Mouse (Mus musculus): ENCODE measurements around the gene A4galt.
A peak's percentile ranks its signal among the peaks of the same experiment; 100 is the strongest.
"Not testable (repeated sequence)": the region's sequence is repeated elsewhere in the genome, so short reads cannot be mapped to it uniquely, and the experiment has no call there.

A4galt gene

DNA sequence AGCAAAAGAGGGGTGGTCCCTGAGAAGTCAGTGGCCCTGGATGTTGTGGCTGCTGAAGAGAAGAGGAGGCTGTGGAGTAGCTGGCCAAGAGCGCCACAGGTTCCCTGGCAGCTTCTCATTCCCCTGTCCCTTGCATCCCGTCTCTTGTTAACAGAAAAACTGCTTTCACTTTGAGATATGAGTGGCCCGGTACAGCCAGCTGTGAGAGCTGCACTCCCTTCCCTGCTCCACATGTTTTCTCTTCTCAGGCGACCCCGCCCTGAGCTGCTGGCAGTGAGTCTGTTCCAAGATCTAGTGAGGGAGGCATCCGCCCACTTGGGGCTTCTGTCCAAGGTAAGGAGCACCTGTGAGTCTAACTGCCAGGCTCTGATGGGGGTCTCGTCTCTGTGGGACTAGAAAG, 16.9 kb upstream of the A4galt start:
- not testable (repeated sequence) for DNase-seq (ENCODE audit: low read depth, low spot score)

DNA sequence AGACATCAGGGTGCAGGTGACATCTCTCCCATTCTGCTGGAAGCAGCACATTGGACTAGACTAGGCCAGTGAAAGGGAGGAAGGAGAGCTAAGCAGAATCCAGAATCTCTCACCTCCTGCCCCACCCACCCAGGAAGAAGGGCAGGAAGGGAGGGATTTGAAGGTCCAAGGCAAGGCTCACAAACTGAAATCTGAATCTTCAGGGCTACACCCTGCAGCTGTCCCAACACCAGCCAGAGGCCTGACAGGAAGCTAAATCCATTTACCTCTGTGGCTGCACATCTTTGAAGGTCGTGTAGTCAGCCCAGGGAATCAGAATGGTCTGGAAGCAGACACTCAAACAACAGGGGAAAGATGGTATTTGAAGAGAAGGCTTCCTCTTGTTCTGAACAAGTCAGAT, 13.7 kb upstream of the A4galt start:
- no peak for DNase-seq (ENCODE audit: low read depth, low spot score)

DNA sequence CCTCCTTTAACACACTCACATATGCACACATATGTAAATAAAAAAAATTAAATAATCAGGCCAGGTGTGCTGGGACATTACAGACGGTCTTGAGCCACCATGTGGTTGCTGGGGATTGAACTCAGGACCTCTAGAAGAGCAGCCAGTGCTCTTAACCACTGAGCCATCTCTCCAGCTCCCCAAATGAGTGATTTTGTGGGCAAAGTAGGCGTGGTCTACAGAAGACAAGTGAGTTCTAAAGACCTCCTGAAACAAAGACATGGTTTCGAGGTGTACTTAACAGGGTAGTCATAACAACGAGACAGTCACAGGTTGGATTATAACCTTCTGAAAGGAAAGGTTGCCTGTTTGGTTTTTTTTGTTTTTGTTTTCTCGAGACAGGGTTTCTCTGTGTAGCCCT, 11.8 kb upstream of the A4galt start:
- DNase-seq (ENCODE audit: low read depth, low spot score): no peak

DNA sequence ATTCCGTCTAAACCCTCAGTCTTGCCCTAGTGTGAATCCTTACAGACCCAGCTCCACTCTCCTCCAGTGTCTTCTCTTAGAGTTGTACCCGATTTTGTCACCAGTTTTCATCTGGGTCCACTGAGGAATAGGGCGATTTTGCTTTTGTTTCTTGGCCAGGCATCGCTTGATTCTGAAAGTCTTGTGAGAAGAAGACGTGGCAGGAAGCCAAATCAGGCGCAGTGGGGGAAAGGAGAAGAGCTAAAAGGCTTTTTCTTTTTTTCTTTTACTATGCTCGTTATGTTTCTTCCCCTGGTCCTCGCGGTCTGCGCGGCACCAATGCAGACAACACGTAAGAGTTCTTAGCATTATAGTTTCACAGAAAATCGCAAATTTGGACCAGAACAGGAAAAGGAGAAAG, 6.3 kb upstream of the A4galt start:
- DNase-seq (ENCODE audit: low read depth, low spot score): no peak

DNA sequence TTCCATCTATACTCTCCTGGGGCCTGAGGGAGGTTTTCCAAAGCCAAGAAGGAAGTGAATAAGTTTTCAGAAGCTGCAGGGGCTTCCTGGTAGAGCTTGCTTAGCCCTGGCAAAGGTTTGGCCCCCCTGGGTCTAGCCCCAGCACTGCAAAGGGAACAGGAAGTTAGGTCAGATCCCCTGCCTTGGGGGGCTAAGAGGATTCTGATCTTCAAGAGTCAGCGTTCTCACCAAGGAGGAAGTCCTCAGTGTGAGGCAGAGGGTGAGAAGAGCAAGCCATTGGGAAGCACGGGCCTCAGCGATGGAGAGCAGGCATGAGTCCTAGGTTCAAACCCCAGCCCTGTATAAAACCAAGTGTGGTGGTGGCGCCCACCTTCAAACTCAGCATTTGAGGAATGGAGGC, 4.9 kb upstream of the A4galt start:
- DNase-seq (ENCODE audit: low read depth, low spot score): no peak

DNA sequence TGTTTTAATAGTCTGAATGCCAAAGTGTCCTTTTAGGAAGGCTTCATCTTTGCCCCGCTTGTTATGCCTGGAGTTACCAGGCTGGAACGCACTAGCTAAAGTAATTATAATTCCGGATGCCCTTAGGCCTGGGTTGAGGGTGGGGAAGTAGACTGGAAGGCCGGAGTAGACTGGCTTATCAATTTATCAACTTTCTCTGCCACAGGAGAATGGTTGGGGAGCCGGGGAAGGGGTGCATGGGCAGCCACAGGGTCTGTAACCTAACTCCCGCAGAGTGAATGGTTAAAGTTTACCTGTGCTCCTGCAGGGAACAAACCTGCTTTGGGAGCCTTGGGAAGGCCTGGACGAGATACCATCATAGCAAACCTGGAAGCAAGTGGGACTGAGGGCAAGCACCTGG, 4.4 kb upstream of the A4galt start:
- no peak for DNase-seq (ENCODE audit: low read depth, low spot score)

DNA sequence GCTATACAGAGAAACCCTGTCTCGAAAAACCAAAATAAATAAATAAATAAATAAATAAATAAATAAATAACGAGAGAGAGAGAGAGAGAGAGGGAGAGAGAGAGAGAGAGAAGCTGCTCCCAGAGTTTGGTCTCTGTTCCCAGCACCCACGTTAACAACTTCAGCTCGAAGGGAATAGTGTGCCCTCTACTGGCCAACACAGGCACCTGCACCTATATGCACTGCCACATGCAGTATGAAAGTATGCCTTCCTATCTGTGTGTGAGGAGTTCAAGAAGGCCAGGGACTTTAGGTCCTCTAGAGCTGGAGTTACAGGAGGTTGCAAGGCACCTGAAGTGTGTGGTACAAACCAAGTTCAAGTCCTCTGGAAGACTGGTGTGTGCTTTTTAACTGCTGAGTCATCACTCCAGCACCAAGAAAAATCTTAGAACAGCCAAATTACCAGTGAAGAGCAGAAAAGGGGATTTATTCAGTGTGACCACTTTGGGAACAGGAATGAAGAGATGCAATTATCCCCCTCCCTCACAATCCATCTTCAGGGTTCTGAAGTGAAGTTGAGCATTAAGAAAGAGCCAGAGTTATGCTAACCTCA, 3.7 kb upstream of the A4galt start:
- DNase-seq (ENCODE audit: low read depth, low spot score): no peak

DNA sequence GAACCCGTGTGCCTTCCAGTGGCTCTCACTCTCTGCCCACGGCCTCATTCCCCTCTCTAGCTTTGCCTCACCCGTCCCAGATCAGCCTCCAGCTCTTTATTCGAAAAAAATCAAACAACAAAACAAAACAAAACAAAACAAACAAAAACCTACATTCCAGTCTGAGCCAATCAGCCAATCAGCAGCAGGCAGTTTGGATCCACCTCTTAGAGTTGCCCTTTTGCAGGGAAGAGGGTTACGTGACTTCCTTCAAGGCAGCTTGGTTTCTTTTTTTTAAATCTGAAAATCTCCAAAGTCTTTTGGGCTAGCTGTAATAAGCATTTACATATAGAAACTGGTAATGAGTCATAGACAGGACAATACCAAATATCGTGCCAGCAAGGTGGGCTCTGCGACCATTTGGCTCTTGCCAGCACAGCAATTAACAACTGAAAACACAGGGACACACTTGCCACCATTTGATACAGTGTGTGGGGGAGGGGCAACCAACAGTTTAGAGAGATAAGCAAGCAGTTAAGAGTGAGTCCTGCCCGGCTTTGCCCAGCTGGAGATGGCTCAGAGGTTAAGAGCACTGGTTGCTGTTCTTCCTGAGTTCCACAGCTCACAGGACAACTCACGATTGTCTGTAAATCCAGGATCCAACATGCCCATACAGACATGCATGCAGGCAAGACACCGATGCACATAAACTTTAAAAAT, 2.9 kb upstream of the A4galt start:
- no peak for DNase-seq (ENCODE audit: low read depth, low spot score)

DNA sequence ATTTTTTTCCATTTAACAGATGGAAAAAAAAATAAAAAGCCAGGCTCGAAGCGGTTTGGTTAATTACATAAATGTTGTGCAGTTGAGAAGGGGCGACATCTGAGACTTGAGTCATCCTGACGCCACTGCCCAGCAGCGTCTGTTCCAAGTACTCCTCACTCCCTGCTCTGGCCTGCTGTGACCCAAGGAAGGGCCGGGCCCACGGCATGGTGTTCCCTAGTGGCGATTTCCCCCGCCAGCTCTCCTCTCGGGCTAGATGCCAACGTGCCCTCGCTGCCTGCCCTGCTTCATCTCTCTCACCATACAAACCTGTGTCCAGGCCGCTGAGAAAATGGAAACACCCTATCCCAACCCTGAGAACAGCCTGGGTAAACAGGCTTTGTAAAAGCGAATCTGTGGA, 486 bp upstream of the A4galt start:
- DNase-seq (ENCODE audit: low read depth, low spot score): no peak

DNA sequence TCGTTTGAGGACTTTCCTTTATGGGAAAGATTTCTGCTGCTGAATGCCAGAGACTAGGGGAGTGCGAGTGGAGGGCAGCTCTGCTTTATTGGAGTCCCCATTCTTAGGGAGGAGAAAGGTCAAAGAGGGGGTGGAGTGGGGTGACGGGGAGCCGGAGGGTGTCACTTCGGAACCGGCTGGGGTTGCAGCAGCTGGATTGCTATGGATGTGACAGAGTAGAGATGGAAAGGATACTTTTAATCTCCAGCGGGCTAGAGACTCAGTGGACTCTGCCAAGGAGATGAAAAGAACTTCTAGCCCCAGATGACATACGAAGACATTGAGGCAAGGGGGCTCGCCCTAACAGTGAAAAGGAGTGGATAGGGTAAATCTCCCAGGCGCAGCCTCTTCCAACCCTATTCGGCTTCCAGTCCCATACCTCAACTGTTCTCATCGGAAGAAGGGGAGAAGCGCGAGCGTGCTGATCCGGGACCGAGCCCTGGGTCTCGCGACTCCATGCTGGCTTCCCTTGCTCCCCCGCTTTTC, 861 bp downstream of the A4galt start:
- no peak for DNase-seq (ENCODE audit: low read depth, low spot score)

DNA sequence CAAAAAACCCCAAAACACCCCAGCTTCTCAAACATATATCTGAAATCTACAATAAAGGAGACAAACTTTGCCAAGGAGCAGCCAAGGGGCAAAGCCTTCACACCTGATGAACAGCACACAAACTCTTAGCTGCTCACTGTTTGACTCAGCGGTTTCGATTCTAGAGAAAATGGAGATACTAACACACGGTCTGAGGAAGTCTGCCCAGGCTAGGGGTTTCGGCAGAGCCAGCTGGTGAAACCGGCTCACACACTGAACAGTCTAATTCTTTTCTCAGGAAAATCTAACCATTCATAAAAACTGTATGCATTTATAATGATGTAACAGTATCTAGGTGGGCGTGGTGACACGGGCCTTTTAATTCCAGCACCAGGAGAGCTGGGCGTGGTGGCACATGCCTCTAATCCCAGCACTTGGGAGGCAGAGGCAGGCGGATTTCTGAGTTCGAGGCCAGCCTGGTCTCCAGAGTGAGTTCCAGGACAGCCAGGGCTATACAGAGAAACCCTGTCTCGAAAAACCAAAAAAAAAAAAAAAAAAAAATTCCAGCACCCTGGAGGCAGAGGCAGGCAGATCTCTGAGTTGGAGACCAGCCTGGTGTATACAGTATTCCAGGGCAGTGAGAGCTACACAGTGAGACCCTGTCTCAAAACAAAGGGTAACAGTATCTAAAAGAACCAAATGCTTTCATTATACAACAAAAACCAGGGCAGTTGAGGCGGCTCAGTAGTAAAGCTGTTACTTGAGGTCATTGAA, 1.9 kb downstream of the A4galt start:
- DNase-seq (ENCODE audit: low read depth, low spot score): peak; percentile 91

DNA sequence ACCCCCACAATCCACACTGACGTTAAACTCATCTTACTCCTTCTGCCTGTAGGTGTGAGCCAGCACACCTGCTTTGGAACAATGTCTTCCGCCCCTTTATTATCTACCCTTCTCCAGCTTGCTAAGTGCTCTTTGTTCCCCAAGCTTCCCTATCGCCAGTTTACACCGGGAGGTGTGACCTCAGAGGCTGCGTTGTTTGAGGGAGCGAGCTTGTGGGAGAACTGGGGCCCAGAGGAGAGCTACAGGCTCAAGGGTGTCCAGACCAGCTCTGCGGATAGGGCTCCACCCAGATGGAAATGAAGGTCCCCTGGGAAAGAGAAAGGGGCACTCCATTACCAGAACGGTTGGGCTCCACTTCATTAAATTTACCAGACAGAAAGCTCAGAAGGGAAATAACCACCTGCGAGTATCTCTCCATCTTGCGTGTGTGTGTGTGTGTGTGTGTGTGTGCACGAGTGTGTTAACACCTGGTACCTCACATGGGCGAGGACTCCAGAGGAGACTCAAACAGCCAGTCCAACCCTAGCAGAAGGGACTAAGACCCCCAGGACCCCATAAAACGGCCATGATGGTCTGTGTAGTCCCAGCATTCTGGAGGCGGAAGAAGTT, 3.2 kb downstream of the A4galt start:
- DNase-seq (ENCODE audit: low read depth, low spot score): peak; percentile 82

DNA sequence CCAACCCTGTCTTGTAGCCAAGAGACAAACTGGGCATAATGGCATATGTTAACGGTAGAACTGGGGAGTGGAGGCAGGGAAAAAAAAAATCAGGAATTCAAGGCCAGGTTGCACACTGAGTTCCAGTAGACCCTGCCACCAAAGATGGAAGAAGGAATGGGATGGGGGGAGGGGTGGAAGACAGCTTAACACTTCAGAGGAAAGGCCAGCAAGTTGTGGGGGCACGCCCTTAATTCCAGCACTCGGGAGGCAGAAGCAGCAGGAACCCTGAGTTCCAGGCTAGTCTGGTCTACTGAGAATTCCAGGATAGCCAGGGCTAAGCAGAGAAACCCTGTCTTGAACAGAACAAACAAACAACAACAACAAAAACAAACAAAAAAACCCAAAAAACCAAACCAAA, 7.2 kb downstream of the A4galt start:
- DNase-seq (ENCODE audit: low read depth, low spot score): no peak

DNA sequence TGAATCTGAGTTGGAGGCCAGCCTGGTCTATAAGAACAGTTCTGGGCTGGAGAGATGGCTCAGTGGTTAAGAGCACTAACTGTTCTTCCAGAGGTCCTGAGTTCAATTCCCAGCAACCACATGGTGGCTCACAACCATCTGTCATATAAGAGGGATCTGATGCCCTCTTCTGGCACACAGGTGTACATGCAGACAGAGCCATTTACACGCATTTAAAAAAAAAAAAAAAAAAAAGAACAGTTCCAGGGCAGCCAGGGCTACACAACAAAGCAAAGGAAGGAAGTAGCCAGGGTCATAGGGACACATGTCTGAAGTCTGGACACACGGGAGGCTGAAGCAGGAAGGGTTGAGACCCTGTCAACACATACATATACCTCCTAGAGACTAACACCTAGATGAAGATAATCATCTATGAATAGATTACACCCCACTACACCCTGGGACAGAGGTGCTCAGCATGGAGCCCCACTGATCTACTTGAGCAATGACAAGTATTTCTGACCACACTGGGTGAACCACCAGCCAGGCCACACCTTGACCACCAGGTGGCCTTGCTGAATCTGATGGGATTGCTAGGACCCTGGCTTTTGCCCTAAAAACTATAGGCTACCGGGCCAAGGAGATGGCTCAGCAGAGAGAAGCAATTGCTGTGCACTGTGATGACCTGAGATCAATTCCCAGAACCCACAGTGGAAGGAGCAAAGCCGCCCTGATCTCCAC, 9.5 kb downstream of the A4galt start:
- DNase-seq (ENCODE audit: low read depth, low spot score): no peak

DNA sequence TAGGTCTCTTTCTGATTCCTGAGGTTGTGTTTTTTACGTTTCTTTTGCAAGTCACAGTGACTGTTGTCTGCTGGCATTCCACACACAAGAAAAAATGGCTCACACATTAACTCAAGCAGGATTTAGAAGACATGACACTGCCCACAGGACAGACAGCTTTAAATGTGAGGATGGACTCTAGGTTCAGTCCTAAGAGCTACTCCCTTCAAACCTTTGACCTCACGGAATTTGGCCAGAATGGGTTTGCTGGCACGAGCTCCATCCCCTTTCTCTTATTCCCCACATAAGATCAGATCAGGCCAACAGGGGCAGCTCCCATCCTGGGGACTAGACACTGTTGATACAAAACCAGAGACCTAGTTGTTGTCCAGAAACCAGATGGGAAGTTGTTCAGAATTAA, 10.1 kb downstream of the A4galt start:
- no peak for DNase-seq (ENCODE audit: low read depth, low spot score)

DNA sequence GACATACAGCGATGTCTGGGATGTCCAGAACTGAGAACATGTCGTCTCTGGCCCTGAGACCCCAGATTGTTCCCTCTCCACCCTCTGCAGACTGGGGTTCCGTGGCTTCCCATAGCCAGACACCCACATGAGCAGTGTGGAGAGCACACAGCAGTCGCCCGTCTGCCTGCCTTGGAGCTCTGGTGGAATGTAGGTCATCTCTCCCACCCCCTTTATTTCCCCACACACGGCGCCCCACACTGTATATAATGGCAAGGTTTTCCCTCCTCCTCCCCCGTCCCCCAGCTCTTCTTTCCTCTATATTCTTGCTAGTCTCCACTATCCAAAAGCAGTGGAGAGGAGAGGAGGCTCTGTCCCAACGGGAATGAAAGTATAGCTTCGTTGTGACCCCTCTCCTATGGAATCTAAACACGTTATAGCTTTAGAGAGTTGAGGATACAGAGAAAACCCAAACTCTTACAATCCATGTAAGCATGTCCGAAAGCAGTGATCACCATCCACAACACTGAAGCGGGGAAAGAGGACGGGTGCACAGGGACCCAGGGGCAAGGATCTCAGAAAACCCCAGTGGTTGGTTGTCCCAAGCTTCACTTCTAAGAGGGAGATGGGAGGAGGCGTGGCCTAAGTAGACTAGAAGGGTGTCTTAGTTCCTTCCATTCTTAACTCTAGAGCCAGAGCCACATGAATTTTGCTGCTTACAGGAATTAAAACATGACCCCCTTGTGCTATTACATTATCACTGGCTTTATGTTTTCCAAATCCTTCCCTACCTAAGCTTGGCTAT, 13.9 kb downstream of the A4galt start:
- DNase-seq (ENCODE audit: low read depth, low spot score): no peak

DNA sequence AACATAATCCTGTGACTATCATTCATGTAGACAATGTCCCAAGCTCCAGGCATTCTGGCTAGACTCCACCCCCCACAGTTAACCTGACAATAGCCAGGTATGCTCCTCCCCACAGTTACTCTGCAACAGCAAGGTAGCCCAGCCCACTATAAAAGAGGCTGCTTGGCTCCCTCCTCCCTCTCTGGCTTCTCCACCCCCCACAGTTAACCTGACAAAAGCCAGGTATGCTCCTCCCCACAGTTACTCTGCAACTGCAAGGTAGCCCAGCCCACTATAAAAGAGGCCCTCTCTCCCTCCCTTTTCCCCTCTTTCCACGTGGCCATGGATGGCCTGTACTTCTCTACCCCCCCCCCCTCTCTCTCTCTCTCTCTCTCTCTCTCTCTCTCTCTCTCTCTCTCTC, 14.8 kb downstream of the A4galt start:
- no peak for DNase-seq (ENCODE audit: low read depth, low spot score)

DNA sequence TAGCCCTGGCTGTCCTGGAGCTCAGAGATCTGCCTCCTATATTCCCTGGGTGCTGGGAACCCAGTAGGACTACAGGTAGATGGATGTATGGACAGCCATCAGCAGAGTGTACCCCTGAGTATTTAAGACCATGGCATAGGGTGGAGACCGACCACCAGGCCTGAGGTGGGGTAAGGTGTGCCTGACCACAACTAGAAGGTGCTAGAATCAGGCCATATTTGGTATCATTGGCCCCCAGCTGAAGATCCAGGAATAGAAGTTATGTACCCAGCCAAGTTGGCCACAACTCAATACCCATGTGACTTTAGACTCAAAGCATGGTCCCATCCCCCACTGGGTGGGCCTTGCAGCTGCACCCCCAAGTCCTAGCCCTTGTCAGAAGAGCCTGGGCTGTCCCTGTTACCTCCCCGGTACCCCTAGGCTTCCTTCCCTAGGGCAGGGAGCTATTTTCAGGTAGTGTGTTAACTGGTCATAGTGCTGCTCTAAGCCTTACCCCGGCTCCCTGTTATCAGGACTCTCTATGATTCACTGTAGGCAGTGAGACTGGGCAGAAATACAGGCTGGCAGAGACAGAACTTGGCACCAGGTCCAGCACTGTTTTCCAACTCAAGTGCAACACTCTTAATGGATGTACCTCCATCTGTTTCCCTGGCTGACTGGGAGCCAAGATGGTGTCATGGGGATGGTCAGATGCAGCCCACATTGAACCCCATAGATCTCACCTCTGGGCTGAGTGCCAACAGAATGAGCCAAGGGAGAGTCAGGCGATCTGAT, 18.2 kb downstream of the A4galt start:
- DNase-seq (ENCODE audit: low read depth, low spot score): no peak

DNA sequence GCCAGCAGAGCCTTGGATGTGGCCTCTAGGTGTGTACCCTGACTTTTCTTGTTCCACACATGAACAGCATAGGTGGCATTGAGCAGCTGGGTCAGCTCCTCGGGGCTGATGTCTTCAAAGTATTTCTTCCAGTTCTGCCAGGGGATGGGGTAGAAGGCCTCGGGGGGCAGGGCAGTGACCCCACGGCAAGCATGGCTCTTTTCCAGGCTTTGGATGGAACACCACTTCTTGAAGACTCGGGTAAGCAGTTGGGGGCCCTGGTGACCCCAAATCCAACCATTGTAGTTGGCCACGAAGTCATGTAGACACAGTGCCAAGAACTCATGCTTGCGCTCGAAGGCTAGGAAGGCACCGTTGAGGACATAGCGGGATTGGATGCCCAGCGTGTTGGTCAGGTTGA, 24.0 kb downstream of the A4galt start:
- no peak for DNase-seq (ENCODE audit: low read depth, low spot score)

DNA sequence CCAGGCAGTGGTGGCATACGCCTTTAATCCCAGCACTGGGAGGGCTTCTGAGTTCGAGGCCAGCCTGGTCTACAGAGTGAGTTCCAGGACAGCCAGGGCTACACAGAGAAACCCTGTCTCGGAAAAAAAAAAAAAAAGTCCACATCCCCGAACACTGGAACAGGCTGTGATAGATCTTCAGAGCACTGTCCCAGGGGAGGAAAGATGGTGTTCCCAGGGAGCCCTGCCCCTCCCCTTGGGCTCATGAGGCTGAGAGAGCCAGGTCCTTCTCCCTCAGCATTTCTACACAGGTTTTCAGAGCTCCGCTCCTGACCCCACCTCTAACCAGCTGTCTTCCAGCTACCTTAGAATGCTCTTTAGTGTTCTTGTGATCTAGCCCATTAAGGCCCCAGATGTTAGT, 24.7 kb downstream of the A4galt start:
- no peak for DNase-seq (ENCODE audit: low read depth, low spot score)
